Mouse (Mus musculus): Measurements from ENCODE around the gene Mrpl9.

Gene Mrpl9

DNA sequence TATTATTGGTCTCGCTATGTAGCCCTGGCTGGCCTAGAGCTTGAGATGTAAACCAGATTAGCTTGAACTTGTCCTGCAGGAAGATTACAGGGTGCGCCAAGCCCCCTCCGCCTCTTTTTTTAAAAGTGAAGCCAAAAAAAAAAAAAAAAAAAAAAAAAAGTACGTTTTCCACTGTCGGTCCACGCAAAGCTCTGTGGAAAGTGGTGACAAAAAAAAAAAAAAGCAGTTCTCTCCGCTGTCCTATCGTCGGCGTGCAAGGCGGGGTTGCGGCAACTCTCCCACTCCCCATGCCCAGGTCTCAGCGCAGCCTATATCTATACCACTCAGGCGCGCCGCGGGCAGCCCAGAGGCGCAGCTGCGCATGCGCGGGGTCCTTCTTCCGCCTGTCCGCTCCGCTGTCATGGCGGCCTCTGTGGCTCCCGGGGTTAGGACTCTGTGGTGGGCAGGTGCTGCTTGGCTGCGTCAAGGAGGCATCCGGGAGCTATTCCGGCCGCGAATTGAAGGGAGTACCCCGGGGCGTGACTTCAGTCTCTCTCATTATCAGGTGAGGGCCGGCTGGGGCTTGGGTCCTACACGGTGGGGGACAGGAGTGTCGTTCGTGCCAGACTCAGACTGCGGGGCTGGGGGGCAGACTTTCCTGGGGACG lies at the start of gene Mrpl9:
Mrpl9 (plus strand) TSS at position 368 of the 646 bp plus-strand sequence.
- DNase-seq (ENCODE audit: low read depth, low spot score), result peak; percentile 86

DNA sequence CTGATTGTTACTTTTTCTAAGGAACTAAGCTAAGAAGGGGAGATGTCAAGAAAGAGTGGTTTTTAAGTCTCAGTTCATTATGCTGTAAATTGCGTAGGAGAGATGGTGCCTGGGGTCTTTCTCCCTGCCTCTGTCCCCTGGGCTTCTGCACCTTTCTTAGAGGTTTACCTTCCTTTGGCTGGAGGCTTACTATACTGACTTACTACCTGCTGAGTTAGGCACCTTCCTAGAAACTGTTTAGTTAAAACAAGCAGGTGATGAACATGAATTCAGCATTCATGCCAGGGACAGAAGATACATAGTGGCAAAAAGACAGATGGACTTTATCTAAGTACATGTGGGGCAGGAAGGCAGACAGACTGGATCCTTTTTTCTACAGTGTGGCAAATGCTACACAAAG lies 46.8 kb upstream of the Mrpl9 start:
- DNase-seq (ENCODE audit: low read depth, low spot score), result no peak

DNA sequence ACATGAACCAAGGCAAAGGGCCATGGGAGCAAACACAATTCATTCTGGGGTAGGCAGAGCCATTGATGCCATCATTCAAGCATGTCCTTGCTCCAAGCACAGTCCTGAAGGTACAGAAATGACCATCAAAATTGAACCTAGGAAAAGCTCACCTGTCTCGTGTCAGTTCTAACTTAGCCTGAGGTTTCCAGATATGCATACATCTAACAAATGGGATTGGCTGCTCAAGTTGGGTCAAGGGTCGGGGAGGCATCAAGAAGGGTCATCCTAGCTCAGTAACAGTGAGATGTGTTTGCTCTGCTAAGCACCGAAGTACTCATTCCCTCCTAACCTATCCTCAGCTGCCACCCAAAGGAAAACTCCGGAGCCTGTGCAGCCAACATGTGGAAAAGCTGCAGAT lies 46.3 kb upstream of the Mrpl9 start:
- DNase-seq (ENCODE audit: low read depth, low spot score), result no peak

DNA sequence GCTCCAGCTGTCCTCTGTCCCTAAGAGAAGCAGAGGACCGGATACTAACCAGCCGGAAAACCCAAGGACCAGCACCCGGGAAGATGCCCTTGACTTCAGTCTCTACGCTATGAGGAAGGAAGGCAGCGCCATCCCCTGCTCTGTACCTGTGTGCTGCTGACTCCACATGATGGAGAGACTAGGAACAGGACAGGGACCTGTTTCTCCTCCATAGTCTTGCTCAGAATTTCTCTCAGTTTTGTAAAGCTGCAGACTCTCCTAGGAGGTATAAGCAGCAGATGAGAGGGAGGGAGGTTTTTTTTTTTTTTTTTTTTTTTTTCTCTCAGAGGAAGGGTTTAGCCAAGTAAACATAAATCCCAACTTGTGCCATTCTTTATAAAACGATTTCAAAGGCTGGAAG lies 44.9 kb upstream of the Mrpl9 start, which contains the start of gene Lingo4:
Lingo4 (plus strand) TSS at position 301 of the 400 bp plus-strand sequence.
- DNase-seq (ENCODE audit: low read depth, low spot score), result no peak

DNA sequence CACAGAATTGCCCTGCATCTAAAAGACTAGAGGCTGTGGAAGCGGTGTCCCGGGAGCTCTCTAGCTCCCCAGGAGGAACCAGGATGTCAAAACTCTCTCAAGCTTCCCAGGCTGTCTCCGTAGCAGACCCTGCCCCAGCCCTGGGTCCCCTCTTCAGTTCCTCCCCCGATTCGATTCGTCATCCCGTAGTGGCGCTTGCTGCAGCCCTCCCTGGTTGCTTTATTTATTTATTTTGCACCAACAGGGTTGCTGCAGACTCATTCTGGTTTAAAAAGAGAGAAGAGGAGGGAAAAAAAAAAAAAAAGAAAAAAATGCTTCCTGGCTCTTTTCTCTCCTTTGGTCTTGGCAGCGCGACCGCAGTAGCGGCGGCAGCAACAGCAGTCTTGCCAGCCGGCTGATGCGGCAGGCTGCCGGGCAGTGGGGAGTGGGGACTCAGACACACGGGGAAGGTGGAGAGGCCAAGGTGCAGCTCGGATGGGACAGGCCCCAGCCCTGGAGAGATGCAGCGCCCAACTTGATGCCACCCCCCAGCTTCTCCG lies 44.1 kb upstream of the Mrpl9 start:
- DNase-seq (ENCODE audit: low read depth, low spot score), result no peak

DNA sequence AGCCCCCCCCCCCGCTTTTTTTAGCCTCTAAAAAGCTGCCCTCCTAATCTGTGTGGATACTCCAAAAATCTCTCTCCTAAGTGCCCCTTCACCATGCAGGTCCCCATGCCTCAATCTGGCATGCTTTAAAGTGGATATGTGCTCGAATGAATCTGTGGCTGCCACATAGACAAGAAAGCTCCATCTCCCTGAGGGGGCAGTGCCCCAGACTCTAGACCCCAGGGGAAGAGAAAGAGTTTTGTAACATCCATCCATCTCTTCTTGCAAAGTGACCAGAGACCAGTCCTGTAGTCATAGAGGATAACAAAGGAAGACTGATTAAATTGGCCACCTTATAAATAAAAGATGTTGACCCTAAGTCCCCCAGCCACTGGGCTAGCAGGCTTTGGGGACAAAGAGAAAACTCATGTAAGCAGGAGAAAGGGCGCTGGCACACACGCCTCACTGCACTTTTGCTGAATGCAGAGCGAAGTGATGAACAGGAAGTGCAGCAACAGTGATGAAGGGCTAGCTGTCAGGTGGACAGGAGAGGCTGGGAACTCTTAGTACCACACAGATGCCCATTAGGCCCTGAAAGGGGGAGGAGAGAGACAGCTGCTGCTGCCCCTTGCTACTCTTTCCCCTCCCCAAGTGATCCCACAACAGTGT lies 43.3 kb upstream of the Mrpl9 start:
- no peak for DNase-seq (ENCODE audit: low read depth, low spot score)

DNA sequence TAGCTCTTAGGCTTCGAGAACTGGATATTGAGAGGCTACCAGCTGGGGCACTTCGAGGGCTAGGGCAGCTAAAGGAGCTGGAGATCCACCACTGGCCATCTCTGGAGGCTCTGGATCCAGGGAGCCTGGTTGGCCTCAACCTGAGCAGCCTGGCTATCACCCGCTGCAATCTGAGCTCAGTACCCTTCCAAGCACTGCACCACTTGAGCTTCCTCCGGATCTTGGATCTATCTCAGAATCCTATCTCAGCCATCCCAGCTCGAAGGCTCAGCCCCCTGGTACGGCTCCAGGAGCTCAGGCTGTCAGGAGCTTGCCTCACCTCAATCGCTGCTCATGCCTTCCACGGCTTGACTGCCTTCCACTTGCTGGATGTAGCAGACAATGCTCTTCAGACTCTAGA lies 40.7 kb upstream of the Mrpl9 start:
- DNase-seq (ENCODE audit: low read depth, low spot score), result no peak

DNA sequence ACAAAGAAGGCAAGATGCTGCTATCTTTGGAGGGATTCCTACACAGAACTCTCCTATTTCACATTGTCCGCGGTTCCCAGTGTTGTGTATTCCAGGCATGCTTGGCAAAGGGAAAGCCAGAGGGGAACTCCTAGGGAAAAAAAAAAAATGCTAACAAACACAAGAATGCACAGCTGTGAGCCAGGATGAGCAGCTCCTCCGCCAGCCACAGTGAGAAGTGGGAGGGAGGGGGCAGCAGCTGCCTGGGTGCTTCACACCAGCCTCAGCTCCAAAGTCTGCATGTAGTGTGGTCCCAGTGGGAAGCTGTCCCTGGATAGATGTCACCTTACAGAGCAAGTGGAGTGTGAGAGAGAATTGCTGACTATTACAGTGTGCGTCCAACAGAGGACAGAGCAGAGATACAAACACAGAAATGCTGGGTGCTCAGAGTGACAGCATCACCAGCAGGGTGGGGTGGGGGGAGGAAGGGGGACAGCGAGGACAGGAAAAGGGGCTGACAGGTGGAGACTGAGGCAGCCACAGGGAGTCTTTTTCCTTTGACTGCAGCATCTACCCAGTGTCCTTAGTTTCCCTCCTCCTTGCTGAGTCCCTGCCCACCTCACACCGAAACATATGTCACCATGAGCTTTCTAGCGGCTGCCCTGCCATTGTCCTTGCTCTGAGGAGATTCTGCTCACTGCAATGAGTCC lies 38.6 kb upstream of the Mrpl9 start:
- no peak for DNase-seq (ENCODE audit: low read depth, low spot score)

DNA sequence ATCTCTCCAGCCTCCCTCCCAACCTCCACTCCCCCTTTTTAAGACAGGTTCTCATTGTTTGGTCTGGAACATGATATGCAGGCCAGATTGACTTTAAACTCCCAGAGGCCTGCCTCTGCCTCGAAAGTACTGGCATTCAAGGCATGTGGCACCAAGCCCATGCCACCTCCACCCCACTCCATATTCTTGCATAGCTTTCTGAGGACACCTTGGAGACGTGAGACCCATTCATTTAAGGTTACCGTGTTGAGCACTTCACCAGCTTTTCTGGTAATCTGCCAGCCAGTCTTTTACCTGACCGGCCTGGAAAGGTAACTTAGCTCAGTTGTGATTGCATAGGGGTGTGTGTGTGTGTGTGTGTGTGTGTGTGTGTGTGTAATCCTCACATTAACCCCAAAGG lies 37.6 kb upstream of the Mrpl9 start:
- no peak for DNase-seq (ENCODE audit: low read depth, low spot score)

DNA sequence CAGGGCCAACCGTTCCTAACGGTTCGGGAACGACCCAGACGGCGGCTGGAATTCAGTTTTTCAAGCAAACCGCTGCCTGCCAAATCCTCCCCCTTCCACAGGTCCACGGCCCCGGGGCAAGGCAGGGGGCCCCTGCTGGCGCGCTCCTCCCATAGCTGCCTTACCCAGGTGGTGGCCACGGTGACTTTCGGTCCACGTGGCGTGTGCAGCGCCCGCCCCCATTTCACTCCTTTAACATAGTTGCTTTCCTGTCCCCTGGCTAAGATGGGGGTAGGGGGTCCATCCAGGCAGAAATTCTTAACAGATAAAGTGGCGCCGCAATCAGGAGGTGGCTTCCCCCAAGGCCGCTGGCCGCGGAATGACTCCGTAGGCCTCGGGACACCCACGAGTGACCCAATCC lies 30.6 kb upstream of the Mrpl9 start:
- DNase-seq (ENCODE audit: low read depth, low spot score), result no peak

DNA sequence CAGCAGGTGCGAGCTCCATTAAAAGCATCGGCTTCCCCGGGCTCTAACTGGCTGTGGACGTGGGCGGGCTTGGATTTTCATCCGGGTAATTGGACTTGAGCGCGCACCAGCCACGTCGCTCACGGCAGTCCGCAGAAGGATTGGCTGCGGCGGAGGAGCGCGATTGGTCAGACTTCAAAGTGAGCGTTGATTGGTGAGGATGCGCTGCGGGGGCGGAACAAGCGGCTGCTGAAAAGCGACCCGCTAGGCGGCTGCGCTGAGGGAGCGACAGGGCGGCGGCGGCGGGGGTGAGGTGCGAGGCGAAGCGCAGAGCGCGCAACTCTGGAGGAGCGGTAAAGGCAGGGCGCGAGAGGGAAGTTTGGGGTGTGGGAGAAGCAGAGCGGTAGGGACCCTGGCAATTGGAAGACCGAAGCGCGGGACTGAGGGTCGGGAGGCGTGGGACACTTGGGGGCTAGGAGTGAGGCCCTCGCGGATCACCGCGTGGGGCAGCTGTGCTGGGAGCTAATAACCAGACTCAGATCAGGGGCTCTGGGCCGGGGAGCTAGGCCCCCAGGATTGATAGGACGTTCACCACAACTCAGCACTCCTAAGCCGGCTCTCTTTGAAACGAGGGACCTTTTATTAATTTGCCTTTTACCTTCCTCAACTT lies 30.0 kb upstream of the Mrpl9 start, which contains the start of gene Tdrkh:
Tdrkh (plus strand) TSS at position 243 of the 649 bp plus-strand sequence.
- DNase-seq (ENCODE audit: low read depth, low spot score), result peak; percentile 84

DNA sequence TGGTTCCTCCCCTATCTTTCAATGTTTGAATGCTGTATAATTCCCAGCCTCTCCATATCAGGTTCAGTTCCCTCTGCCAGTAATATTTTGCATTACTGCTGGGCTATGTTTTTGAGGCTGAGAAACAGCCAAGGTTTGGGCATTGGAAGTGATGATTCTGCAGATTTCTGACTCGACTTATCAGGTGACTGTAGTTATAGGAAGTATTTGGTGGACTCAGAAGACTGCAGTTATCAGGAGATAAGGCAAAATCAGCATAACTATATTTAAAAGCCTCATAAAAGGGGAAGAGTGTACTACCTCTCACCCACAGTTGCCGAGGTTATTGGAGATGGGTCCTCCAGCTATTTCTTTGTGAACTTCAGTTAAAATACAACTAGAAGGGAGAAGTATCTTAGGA lies 12.1 kb upstream of the Mrpl9 start:
- no peak for DNase-seq (ENCODE audit: low read depth, low spot score)

DNA sequence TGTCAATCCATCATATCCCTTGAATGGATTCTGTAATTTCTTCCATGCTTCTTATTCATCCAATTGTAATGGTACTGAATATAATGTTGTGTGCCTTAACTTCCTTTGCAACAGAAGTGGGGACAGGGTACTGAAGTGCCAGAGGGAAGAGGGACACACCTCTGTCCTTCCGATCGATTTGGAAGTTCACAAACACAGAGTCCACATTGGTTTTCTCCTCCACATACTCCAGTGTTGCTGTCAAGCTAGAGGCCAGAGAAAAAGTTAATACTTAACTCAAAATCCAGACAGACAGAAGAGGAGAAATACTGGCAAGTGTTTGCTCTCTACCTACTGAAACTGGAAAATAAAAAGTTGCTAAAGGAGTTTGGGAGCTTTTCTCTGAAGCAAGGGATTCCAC lies 8.8 kb upstream of the Mrpl9 start:
- DNase-seq (ENCODE audit: low read depth, low spot score), result no peak

DNA sequence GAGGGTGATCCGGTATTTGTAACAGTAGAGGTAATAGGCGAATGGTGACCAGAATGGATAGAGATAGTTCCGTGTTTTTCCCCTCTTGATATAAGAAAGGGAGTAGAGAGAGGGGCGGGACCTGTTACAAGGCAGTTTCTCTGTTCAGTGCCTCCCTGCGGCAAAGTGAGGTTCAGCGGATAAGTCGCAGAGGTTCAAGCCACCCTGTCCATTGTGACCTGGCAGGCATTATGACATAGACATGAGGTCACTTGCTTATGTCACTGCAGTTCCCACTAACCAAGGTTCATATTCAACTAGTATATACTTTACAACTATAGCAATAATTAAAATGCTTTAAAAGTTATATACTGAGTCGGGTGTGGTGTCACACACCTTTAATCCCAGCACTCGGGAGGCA lies 6.7 kb upstream of the Mrpl9 start:
- DNase-seq (ENCODE audit: low read depth, low spot score), result no peak

DNA sequence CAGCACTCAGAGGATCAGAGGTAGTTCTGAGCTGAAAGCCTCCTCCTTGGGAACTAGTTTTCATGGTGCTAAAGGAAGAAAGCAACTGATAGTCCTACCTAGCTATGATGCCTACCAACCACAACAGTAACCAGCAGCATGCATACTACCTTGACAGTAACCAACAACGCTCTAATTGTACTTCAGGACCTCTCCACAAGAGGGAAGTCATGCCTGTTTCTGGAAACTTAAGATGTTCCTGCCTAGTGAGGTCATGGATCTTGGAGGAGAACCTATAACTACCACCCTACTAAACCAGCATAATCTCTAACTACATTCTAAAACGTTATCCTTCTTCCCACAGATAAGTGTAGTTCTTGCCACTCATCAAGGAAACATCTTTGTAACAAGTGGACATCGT lies 1.9 kb upstream of the Mrpl9 start:
- no peak for DNase-seq (ENCODE audit: low read depth, low spot score)

DNA sequence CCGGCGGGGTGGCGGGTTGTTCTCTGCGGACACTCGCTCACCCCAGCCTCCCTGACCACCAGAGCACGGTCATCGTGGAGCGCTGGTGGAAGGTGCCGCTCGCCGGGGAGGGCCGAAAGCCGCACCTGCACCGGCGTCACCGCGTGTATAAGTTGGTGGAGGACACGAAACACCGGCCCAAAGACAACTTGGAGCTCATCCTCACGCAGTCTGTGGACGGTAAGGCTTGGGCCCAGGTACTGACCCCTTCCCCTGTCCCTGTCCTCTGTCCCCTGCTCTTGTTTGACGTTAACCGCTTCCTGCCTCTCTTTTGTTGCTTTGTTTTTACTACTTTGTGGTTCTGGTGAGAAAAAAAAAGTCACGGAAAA lies 463 bp downstream of the Mrpl9 start, which contains the start of gene Oaz3:
Oaz3 (minus strand) TSS at position 319 of the 368 bp plus-strand sequence.
- DNase-seq (ENCODE audit: low read depth, low spot score), result no peak

DNA sequence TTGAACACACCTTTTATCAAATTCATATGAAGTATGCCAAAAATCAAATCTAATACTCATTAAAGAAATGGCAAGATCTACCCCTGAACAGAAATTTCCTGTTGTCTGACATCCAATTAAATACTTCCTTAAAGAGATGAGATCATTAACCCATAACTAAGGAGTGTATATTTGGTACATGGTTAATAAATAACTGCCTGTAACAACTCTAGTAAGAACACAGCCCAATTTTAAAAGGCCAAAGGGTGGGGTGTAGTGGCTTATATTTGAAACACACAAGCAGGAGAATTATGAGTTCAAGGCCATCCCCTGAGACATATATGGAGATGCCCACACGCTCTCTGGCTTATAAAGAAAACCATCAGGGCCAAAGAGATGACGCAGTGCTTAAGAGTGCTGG lies 6.3 kb downstream of the Mrpl9 start:
- no peak for DNase-seq (ENCODE audit: low read depth, low spot score)

DNA sequence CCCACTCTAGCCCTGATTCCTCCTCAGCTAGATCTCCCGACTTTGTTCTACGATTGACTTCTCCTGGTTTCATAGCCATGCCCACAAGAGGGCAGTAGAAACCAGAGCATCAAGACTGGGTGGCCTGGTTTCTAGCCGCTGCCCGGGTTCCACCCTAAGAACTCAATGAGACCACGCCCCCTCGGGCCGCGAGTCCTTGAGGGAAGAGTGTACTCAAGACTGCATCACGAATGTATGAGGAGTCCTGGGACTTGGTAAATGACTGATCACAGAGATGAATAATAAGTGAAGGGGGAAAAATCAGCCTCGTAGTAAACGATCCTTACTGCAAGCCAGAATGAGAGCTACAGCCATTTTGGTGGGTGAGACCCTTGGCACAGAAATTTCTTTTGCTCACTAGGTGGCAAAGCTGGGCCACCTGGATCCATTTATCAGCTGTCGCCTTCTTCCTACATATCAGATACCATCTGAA lies 13.4 kb downstream of the Mrpl9 start:
- DNase-seq (ENCODE audit: low read depth, low spot score), result peak; percentile 75

DNA sequence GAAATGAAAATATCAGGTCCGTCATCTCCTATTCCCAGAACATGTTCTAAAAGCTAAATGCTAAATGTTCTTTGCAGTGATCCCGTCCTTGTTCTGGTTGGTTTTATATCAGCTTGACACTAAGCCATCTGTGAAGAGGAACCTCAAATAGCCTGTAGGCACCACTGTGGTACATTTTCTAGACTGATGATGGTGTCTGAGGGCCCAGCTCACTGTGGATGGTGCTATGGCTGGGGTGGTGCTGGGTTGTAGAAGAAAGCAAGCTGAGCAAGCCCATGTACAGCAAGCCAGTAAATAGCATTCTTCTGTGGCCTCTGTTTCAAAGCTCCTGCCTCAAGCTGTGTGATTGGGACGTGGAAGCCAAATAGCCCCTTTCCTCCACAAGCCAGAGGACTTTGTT lies 13.9 kb downstream of the Mrpl9 start:
- no peak for DNase-seq (ENCODE audit: low read depth, low spot score)

DNA sequence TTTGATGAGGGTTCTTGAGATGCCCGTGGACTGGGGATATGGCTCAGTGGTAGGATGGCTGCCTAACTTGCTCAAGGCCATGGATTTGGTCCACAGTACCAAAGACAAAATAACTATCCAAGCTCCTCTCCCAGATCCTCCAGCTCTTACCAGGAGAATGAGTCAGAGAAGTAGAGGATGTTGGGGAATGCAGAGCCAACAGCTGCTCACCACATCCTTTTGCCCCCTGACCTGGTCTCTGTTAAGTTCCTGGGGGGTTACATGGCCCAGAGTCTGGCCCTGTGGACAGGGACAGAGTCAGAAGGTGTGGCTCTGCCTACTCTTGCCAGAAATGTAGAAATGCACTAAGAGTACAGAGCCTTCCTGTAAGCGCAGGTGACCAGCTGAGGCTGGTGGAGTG lies 16.7 kb downstream of the Mrpl9 start:
- no peak for DNase-seq (ENCODE audit: low read depth, low spot score)

DNA sequence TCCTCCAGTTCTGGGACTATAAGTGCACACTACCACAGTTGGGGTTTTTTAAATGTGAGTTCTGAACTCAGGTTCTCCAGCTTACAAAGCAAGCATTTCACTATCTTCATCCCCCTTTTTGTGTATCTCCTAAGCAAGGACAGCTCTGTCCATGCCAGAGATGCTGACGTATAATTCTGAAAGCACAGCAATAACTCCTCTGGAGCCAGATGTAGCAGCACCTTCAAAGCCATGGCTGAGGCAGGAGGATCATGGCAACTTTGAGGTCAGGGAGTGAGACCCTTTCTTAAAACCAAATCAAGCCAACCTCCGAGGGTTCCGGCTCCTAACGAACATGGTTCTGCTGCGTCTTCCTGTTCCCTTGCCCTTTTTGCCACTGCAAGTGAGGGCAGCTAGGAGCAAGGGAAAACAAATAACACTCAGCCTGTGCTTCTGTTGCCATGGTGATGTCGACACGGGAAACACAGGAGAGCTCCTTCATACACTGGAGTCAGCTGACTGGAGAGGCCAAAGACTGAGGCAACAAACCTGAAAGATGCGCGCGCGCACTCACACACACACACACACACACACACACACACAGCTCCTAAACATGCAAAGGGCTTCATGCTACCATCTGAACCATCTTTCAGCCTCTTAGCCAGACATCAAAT lies 20.9 kb downstream of the Mrpl9 start:
- no peak for DNase-seq (ENCODE audit: low read depth, low spot score)
